Mouse (Mus musculus) Patski (cell line): ENCODE results near the gene Ccl11. TPM values are rescaled to one million over a fixed set of nuclear protein-coding genes. Genes with fewer than 3 reads are reported as not detected.

Experiments used
- ATAC-seq: fragments of 100-300 bp; one replicate; pipeline ENCODE4 v1.8.0; 2021
- CTCF ChIA-PET: fragments of 350-600 bp; sonication (Branson Sonifier 250); formaldehyde crosslinking; loops from one replicate; lab custom pipeline; 2022; ENCODE audit warnings: inconsistent platforms; lab: Charles Lee
- POLR2A ChIA-PET: fragments of 350-600 bp; sonication (Branson Sonifier 250); formaldehyde crosslinking; loops from one replicate; lab custom pipeline; 2022; ENCODE audit warnings: antibody characterized with exemption, inconsistent platforms; lab: Charles Lee
- DNase-seq: peaks from one replicate; pipeline ENCODE4 v3.0.0-alpha.2; 2011; ENCODE audit warnings: low read depth, low spot score
- H3K27me3 ChIP-seq: fragments of 371-371 bp; one replicate; pipeline ENCODE4 v1.5.1; 2021
- CTCF ChIP-seq: fragments of 100-300 bp; IDR thresholded peaks from one replicate; pipeline ENCODE4 v1.5.1; 2021
- in situ Hi-C: fragments of 300-500 bp; cut with MboI; formaldehyde crosslinking; loops from 3 replicates; pipeline ENCODE4 v1.11.1; 2018; ENCODE audit warnings: low pct_unique_long_range_greater_than_20kb, mixed read lengths
- polyA plus RNA-seq: library from polyadenylated mRNA; unstranded; gene quantifications from one replicate; pipeline ENCODE4 v1.2.3, GENCODE M21; 2021

The Ccl11 gene
- polyA plus RNA-seq, 1 experiment from 2014 or later = not detected

GRCm38 (mm10) chr11:82045471-82045870 is 12.2 kb upstream of the Ccl11 start, which contains the start of gene Ccl7:
Gene Ccl7, plus strand, starts transcription at chr11:82045712.
- ATAC-seq (peak; percentile 65), DNase-seq (no peak)
- in situ Hi-C loops = loop anchor here (5.0 to 25.0 kb wide), 2 partner anchors 48 to 817 kb away; partner anchors contain the start of gene Rffl
- ChIA-PET CTCF (interaction anchor here (1.0 to 7.9 kb wide), 5 partner anchors 12 to 130 kb away, joined by 3 to 99 read pairs (median 7); no protein-coding TSS in a partner anchor), POLR2A (no interaction called here)
- no peak for TF ChIP-seq CTCF
- H3K27me3 ChIP-seq = no peaks in the 10 kb centered on the region

GRCm38 (mm10) chr11:82047746-82048415 is 9.7 kb upstream of the Ccl11 start:
- DNase-seq = no peak
- no peaks in the 10 kb centered on the region for H3K27me3 ChIP-seq
- ChIA-PET CTCF (interaction anchor here (0.7 to 7.9 kb wide), 18 partner anchors 8 to 135 kb away, joined by 3 to 99 read pairs (median 4); partner anchors contain the start of genes Ccl11 and Ccl2), POLR2A (interaction anchor here (1.2 to 1.3 kb wide), 2 partner anchors 13 to 129 kb away, joined by 3 read pairs; no protein-coding TSS in a partner anchor)
- no peak for ATAC-seq
- in situ Hi-C loops = loop anchor here (5.0 to 25.0 kb wide), 2 partner anchors 51 to 814 kb away; partner anchors contain the start of gene Rffl
- peak; percentile 81 for TF ChIP-seq CTCF

GRCm38 (mm10) chr11:82053849-82054248 is 3.8 kb upstream of the Ccl11 start:
- POLR2A ChIA-PET = no interaction called here
- DNase-seq (no peak), ATAC-seq (no peak)
- H3K27me3 ChIP-seq = peaks cover 9% of the 10 kb centered on the region
- CTCF ChIA-PET = interaction anchor here (1.7 kb wide), 1 partner anchor 121 kb away, joined by 5 read pairs; no protein-coding TSS in a partner anchor
- in situ Hi-C loops = loop anchor here (5.0 kb wide), 1 partner anchor 123 kb away; no protein-coding TSS in a partner anchor
- no peak for TF ChIP-seq CTCF

- no peak for ATAC-seq
- in situ Hi-C loops = no loop called here
- CTCF ChIA-PET = interaction anchor here (1.2 to 1.7 kb wide), 3 partner anchors 14 to 66 kb away, joined by 3 to 5 read pairs (median 3); no protein-coding TSS in a partner anchor
- no peak for DNase-seq
- POLR2A ChIA-PET = no interaction called here
- TF ChIP-seq CTCF = no peak
- peaks cover 11% of the 10 kb centered on the region for H3K27me3 ChIP-seq
These were observed 4.6 kb downstream of the Ccl11 start for GRCm38 (mm10) chr11:82062226-82062625.

GRCm38 (mm10) chr11:82063454-82063853 is 5.8 kb downstream of the Ccl11 start:
- POLR2A ChIA-PET = no interaction called here

GRCm38 (mm10) chr11:82066953-82067571 is 9.4 kb downstream of the Ccl11 start:
- POLR2A ChIA-PET = no interaction called here
- ATAC-seq = peak; percentile 81
- CTCF ChIA-PET = interaction anchor here (0.7 to 1.3 kb wide), 2 partner anchors 10 to 107 kb away, joined by 3 to 6 read pairs; no protein-coding TSS in a partner anchor
- in situ Hi-C loops = no loop called here
- no peak for DNase-seq
- no peaks in the 10 kb centered on the region for H3K27me3 ChIP-seq
- no peak for TF ChIP-seq CTCF

More at GRCm38 (mm10) chr11:82063454-82063853, 5.8 kb downstream of the Ccl11 start:
- ATAC-seq (no peak), DNase-seq (no peak)
- TF ChIP-seq CTCF = no peak
- peaks cover 9% of the 10 kb centered on the region for H3K27me3 ChIP-seq
- in situ Hi-C loops = no loop called here
- CTCF ChIA-PET = no interaction called here

GRCm38 (mm10) chr11:82071076-82071475 is 13.5 kb downstream of the Ccl11 start:
- ChIA-PET POLR2A (interaction anchor here (1.2 kb wide), 1 partner anchor 101 kb away, joined by 4 read pairs; no protein-coding TSS in a partner anchor), CTCF (interaction anchor here (1.1 to 2.0 kb wide), 4 partner anchors 11 to 106 kb away, joined by 3 to 4 read pairs (median 4); no protein-coding TSS in a partner anchor)
- ATAC-seq = no peak
- in situ Hi-C loops = no loop called here
- TF ChIP-seq CTCF = no peak
- H3K27me3 ChIP-seq = no peaks in the 10 kb centered on the region
- no peak for DNase-seq

GRCm38 (mm10) chr11:82072374-82072773 is 14.8 kb downstream of the Ccl11 start:
- TF ChIP-seq CTCF = peak; percentile 36
- DNase-seq (no peak), ATAC-seq (no peak)
- CTCF ChIA-PET = interaction anchor here (1.2 to 2.5 kb wide), 3 partner anchors 77 to 110 kb away, joined by 3 to 7 read pairs (median 4); no protein-coding TSS in a partner anchor
- in situ Hi-C loops = no loop called here
- H3K27me3 ChIP-seq = no peaks in the 10 kb centered on the region
- POLR2A ChIA-PET = no interaction called here

GRCm38 (mm10) chr11:82072984-82073383 is 15.4 kb downstream of the Ccl11 start:
- DNase-seq (no peak), ATAC-seq (no peak)
- ChIA-PET CTCF (interaction anchor here (0.8 to 2.5 kb wide), 3 partner anchors 77 to 109 kb away, joined by 3 to 7 read pairs (median 3); no protein-coding TSS in a partner anchor), POLR2A (no interaction called here)
- TF ChIP-seq CTCF = no peak
- no peaks in the 10 kb centered on the region for H3K27me3 ChIP-seq
- in situ Hi-C loops = no loop called here

GRCm38 (mm10) chr11:82073686-82074085 is 16.1 kb downstream of the Ccl11 start:
- in situ Hi-C loops = no loop called here
- ChIA-PET CTCF (interaction anchor here (0.8 to 2.5 kb wide), 2 partner anchors 78 to 101 kb away, joined by 3 to 7 read pairs; no protein-coding TSS in a partner anchor), POLR2A (no interaction called here)
- DNase-seq (peak; percentile 19), ATAC-seq (peak; percentile 56)
- TF ChIP-seq CTCF = no peak
- no peaks in the 10 kb centered on the region for H3K27me3 ChIP-seq
